Mouse (Mus musculus) adrenal gland, postnatal 36 days (tissue): Measurements from ENCODE around the gene Agpat2. TPM values are rescaled to one million over a fixed set of nuclear protein-coding genes. Genes with fewer than 3 reads are reported as not detected.

ENCODE experiments used
- DNase-seq, 2 experiments: peaks; one replicate each; pipeline ENCODE4 v3.0.0; 2021; ENCODE audit warnings: mixed read lengths in 1 of 2
- total RNA-seq, 2 experiments: library from RNA; stranded (reverse); gene quantifications; 2 replicates each; pipeline ENCODE4 v1.2.3; 2021

Agpat2 gene
- total RNA-seq, 2 experiments from 2014 or later, result 301 to 364 TPM

DNA sequence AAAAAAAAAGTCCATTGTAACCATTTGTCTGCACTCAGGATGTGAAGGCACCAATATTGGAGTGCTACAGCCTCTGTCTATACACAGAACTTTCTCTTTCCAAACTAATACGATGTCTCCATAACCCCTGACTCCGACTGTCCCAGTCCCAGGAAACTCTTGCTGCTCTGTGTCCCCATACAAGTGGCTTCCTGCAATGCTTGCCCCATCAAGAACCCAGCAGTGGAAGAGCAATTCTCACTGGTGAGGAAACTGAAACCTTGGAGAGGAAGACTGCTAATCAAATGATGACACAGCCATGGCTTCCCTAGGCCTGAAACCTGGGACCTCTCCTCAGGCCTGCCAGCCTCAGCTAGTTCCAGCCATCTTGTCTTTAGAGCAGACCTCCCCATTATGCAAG lies 6.4 kb downstream of the Agpat2 start:
- DNase-seq, result no peak

- no peak for DNase-seq
Observed at GRCm38 (mm10) chr2:26596898-26597297, 7.3 kb downstream of the Agpat2 start.

- no peak for DNase-seq
Observed at GRCm38 (mm10) chr2:26595725-26596435, 8.3 kb downstream of the Agpat2 start.

GRCm38 (mm10) chr2:26594934-26595724 lies 9.1 kb downstream of the Agpat2 start:
- no peak for DNase-seq

DNA sequence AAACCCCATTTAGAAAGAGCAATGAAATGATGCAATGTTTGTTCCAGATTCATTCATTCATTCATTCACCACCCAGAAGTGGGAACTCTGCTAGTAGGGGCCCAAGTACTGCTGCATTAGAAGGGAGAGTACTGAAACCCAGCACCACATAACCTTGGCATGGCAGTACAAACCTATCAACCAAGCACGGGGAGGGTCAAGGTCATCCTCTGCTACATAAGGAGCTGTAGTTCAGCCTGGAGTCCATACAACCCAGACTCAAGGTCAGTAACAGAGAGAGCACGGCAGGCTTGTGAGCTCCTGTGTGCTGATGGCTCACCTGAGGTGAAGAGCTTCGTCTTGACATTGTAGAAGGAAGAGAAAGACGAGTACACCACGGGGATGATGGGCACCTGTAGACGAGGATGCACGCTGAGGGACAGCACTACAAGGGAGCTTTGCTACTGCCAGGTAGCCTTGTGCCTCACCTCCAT lies 9.7 kb downstream of the Agpat2 start:
- DNase-seq, result no peak

GRCm38 (mm10) chr2:26594022-26594346 lies 10.2 kb downstream of the Agpat2 start:
- peak; percentile 55 to 77 for DNase-seq

- DNase-seq, result no peak
Observed at GRCm38 (mm10) chr2:26593211-26594021, 10.8 kb downstream of the Agpat2 start.

GRCm38 (mm10) chr2:26591416-26591815 lies 12.8 kb downstream of the Agpat2 start:
- DNase-seq, result no peak

DNA sequence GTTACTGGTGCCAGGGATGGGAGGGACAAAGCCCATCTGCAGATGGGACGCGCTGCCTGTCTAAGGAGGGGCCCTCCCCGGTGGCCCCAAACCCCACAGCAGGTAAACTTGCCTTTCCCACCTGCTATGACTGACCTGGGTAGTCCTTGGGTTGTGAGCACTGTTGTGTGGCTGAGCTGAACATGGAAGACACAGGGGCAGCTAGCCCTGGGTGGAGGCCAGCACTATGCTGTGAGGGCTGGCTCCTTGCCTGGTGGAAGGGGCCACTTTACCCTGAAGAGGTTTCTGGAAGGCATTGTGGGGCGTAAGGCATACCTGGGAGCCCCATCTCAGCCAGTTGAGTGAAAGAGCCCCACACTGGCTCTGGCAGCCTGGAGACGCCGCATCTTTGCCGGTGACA lies 13.3 kb downstream of the Agpat2 start:
- no peak for DNase-seq

- DNase-seq, result no peak
Observed at GRCm38 (mm10) chr2:26590282-26590681, 13.9 kb downstream of the Agpat2 start.

DNA sequence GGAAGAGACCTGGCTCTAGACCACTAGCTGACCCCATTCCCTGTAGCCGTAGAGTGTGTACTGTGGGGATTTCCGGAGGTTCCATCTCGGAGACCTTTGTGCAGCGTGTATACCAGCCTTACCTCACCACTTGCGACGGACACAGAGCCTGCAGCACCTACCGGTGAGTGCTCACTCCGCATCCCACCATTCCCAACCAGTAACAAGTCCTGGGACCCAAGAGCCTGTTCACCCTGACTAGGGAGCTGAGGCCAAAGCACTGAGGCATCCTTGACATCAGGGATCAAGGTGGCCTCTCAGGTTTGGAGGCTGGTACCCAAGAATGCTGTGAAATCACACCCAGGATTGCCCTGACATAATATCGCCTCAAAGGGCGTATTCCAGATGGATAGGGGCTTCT lies 14.9 kb downstream of the Agpat2 start:
- DNase-seq, result no peak

- no peak for DNase-seq
Observed at GRCm38 (mm10) chr2:26588573-26588972, 15.6 kb downstream of the Agpat2 start.

DNA sequence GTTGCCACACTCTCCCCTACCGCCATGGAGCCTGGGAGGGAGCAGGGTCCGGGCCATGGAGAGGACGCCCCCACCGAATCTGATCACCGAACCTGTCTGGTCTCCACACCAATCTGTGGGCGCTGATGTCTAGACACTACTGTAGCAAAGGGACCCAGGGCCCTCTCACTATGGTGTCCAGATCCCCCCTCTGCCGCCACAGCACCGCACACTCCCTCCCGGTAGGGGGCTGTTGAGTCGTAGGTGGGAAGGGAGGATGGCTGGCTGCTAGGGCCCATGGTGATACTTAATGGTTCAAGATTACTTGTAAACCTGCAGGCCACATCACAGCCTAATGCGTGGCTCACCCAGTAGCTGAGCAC lies 17.2 kb downstream of the Agpat2 start:
- no peak for DNase-seq

- DNase-seq, result peak; percentile 74 to 81
Observed at GRCm38 (mm10) chr2:26586294-26587043, 17.7 kb downstream of the Agpat2 start, which contains the start of gene Gm20532. TSS of gene Gm20532 (plus strand) at chr2:26586639.

GRCm38 (mm10) chr2:26585713-26586112 lies 18.5 kb downstream of the Agpat2 start:
- DNase-seq, result no peak

- DNase-seq, result peak; percentile 67 to 80
Observed at GRCm38 (mm10) chr2:26583640-26584039, 20.6 kb downstream of the Agpat2 start.

GRCm38 (mm10) chr2:26582741-26583140 lies 21.5 kb downstream of the Agpat2 start:
- no peak for DNase-seq

GRCm38 (mm10) chr2:26582203-26582602 lies 22.0 kb downstream of the Agpat2 start:
- DNase-seq, result no peak

GRCm38 (mm10) chr2:26580751-26581150 lies 23.5 kb downstream of the Agpat2 start:
- DNase-seq, result peak in 1 of 2 experiments; percentile 37

GRCm38 (mm10) chr2:26579714-26580113 lies 24.5 kb downstream of the Agpat2 start, which contains the start of gene Egfl7:
TSS of gene Egfl7 (plus strand) at chr2:26580014.
- DNase-seq, result no peak

DNA sequence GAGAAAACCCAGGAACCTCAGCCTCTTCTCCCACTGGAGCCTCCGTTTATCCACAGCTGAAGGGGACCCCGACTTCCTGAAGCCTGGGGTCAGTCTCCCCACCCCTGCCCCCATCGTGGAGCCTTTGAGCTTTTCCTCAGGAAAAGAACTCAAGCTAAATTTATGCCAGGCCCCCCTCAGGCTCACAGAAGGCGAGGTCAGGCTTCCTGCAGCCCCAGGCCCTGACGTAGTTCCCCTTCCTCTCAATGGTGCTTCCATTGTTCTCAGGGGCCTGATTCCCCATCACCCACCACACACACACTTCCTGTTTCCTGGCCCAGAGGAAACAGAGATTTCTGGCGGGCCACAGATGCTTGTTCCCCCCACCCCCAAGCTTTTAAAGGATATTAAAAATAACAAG lies 25.8 kb downstream of the Agpat2 start:
- peak; percentile 57 to 68 for DNase-seq

DNA sequence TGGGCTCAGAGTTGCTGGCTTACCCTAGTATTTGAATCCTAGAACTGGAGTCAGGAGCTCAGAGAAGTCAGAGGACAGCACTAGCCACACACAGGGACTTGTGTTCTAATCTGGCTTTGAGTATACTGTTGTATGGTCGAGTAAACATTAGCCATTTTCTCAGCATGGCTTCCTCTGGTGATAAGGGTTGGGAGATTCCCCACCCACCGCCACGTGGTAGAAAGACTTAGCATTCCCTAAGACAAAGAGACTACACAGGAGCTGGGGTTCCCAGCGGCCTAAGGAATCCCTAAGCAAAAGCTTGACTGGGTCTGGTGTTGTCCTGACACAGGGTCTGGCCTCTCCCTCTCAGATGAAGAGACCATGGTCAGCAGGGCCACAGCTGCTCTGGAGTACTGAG lies 27.8 kb downstream of the Agpat2 start:
- DNase-seq, result no peak
